Mouse (Mus musculus): ENCODE results near the gene Hoxc8. TPM values are rescaled to one million over a fixed set of nuclear protein-coding genes. Genes with fewer than 3 reads are reported as not detected.

Hoxc8 gene
- polyA plus RNA-seq, 1 experiment from 2014 or later, result not detected

DNA sequence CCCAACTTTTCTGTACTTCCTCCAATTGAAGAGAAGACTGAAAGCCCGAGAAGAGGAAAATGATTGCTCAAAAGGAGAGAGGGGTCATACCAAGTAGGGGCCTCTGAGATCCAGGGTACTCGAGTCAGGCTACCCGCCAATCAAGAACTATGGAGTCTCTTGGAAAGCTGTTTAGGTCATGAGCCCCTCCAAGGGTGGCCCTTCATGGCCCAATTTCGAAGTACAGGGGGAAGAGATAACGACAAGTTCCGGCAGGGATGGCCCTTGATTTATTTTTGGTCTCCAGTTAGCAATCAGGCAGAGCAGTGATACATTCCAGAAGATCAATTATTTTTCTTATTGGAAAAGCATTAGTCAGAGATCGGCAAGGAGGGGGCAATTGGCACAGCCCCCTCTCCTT lies 1.4 kb downstream of the Hoxc8 start:
- Histone ChIP-seq H3K4me2 (no peak overlapping the region), H3K9me3 (no peaks in the 10 kb centered on the region), H3K27me3 (peaks cover 98% of the 10 kb centered on the region), H3K36me3 (no peaks in the 10 kb centered on the region), H3K9ac (no peak overlapping the region), H3K4me3 (no peak overlapping the region), H3K4me1 (0 out of 2 replicates have a peak, but pooled peaks cover 5% of the 10 kb centered on the region), H3K27ac (no peak overlapping the region)
- ATAC-seq (ENCODE audit: borderline replicate concordance, extremely low read depth, low FRiP score, low TSS enrichment), result no peak
- WGBS, result 5% methylated on average over 7 of the region's 7 CpGs

- H3K9ac ChIP-seq, result no peak overlapping the region
- no peak overlapping the region for H3K27ac ChIP-seq
- no peaks in the 10 kb centered on the region for H3K36me3 ChIP-seq
- no peaks in the 10 kb centered on the region for H3K9me3 ChIP-seq
- H3K27me3 ChIP-seq, result peaks cover 98% of the 10 kb centered on the region
- 0 out of 2 replicates have a peak, but pooled peaks cover 5% of the 10 kb centered on the region for H3K4me1 ChIP-seq
- no peak for ATAC-seq (ENCODE audit: borderline replicate concordance, extremely low read depth, low FRiP score, low TSS enrichment)
- H3K4me3 ChIP-seq, result no peak overlapping the region
- no peak overlapping the region for H3K4me2 ChIP-seq
- WGBS, result under 1% methylated on average over 11 of the region's 11 CpGs
Measured at GRCm38 (mm10) chr15:102992206-102992605, 1.8 kb downstream of the Hoxc8 start.

DNA sequence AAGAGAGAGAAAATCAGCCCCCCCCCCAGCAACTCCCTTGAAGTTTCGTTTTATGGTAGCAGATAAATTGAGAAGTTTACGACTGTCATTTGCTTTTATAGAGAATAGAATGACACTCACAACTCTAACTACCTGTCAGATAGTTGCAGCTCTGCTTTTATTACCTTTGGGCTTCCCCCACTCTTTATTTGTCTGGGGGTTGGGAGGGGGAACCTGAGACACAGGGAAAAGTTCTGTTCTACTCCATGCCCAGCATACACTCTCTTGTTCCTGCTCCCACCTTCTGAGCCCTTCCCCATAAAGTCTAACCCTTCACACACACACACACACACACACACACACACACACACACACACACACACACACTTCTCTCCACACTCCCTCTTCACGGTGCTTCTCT lies 2.5 kb downstream of the Hoxc8 start:
- Histone ChIP-seq H3K27me3 (peaks cover 98% of the 10 kb centered on the region), H3K4me1 (0 out of 2 replicates have a peak, but pooled peaks cover 5% of the 10 kb centered on the region), H3K9me3 (no peaks in the 10 kb centered on the region), H3K27ac (no peak overlapping the region), H3K4me3 (no peak overlapping the region), H3K36me3 (no peaks in the 10 kb centered on the region), H3K4me2 (no peak overlapping the region), H3K9ac (no peak overlapping the region)
- no peak for ATAC-seq (ENCODE audit: borderline replicate concordance, extremely low read depth, low FRiP score, low TSS enrichment)
- 3% methylated on average over 3 of the region's 3 CpGs for WGBS

DNA sequence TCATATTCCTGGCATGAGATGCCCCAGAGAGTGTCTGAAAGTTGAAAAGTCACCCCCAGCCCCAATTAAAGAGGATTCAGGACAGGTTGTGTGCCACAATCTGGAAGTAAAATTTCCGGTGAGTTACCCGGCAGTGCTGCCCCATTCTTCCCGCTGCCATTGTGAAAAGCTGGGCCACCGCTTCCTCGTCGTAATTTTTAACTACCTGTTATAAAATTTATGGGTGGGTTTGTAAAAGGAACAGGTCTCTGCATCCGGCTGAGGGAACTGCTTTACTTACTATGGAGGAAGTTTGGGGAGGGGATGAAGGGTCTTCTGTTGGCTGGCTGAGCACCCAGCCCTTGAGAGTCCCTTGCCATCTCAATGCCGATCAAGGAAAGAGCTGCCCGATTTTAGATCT lies 6.1 kb downstream of the Hoxc8 start:
- H3K27ac ChIP-seq, result no peak overlapping the region
- no peak overlapping the region for H3K4me2 ChIP-seq
- WGBS, result under 1% methylated on average over 9 of the region's 9 CpGs
- H3K4me1 ChIP-seq, result peaks cover 18% of the 10 kb centered on the region; the same call in 1 of the 2 replicates
- peaks cover 99% of the 10 kb centered on the region for H3K27me3 ChIP-seq
- H3K9ac ChIP-seq, result no peak overlapping the region
- no peak overlapping the region for H3K4me3 ChIP-seq
- no peaks in the 10 kb centered on the region for H3K9me3 ChIP-seq
- no peak for ATAC-seq (ENCODE audit: borderline replicate concordance, extremely low read depth, low FRiP score, low TSS enrichment)
- H3K36me3 ChIP-seq, result no peaks in the 10 kb centered on the region

DNA sequence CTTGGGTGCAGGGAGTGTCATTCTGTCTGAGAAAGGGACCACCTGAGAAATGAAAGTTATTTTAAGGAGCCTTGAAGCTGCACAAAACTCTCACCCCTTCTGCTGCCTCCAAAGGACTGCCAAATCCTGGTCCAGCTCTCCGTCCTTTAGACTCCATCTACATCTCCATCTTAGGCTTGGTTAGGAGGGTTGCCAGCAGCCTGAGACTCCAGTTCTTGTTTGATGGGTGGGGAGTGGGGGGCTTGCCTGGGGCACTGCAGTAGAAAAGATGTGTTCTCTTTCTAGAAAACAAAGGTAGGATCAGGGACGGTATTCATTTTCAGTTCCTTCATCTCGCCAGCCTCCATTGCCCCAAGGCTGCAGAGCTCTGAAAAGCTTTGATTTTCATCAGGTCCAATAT lies 7.0 kb downstream of the Hoxc8 start:
- Histone ChIP-seq H3K27me3 (peaks cover 99% of the 10 kb centered on the region), H3K9me3 (no peaks in the 10 kb centered on the region), H3K36me3 (no peaks in the 10 kb centered on the region), H3K4me1 (peaks cover 18% of the 10 kb centered on the region; the same call in 1 of the 2 replicates), H3K27ac (no peak overlapping the region), H3K4me2 (no peak overlapping the region), H3K9ac (no peak overlapping the region), H3K4me3 (no peak overlapping the region)
- 4% methylated on average over 3 of the region's 3 CpGs for WGBS
- ATAC-seq (ENCODE audit: borderline replicate concordance, extremely low read depth, low FRiP score, low TSS enrichment), result no peak

GRCm38 (mm10) chr15:102997939-102998355 lies 7.5 kb downstream of the Hoxc8 start, which contains the start of gene Hoxc6:
Hoxc6 (plus strand) TSS chr15:102998257.
- peak within 1 kb of the TSS; percentile 41 for H3K4me3 ChIP-seq
- ATAC-seq (ENCODE audit: borderline replicate concordance, extremely low read depth, low FRiP score, low TSS enrichment), result no peak
- peaks cover 99% of the 10 kb centered on the region for H3K27me3 ChIP-seq
- H3K27ac ChIP-seq, result no peak within 1 kb of the TSS
- peak within 1 kb of the TSS; percentile 60 for H3K4me2 ChIP-seq
- 2% methylated on average over 19 of the region's 19 CpGs for WGBS
- H3K9me3 ChIP-seq, result no peaks in the 10 kb centered on the region
- H3K9ac ChIP-seq, result no peak within 1 kb of the TSS
- H3K4me1 ChIP-seq, result peaks cover 18% of the 10 kb centered on the region; the same call in 1 of the 2 replicates
- no peaks in the 10 kb centered on the region for H3K36me3 ChIP-seq

DNA sequence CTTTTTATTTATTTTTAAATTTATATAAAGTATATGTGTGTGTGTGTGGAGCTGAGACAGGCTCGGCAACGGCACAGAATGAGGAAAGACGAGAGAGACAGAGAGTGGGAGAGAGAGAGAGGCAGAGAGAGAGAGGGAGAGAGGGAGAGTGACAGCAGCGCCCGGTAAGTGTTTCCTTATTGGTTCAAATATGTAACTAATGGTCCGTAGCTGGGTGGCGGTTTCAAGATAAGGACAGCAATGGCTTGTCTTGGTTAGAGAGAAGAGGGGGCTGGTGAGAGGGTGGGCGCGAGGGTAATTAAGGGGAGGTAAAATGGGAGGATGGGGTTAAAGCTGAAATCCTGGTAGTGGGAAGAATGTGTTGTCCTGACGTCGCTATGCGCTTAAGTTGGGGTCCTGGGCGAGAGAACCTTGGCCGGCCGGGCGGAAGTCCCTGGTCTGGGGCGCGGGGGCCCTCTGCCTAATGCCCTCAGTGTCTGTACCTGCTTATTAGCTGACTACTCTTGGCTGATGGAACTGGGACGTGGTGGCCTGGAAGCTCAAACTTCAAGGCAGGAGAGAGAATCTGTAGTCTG lies 8.3 kb downstream of the Hoxc8 start:
- Histone ChIP-seq H3K4me3 (peak overlapping the region; percentile 41), H3K36me3 (no peaks in the 10 kb centered on the region), H3K9me3 (no peaks in the 10 kb centered on the region), H3K4me2 (peak overlapping the region; percentile 60), H3K4me1 (peaks cover 18% of the 10 kb centered on the region; the same call in 1 of the 2 replicates), H3K27ac (no peak overlapping the region), H3K27me3 (peaks cover 100% of the 10 kb centered on the region), H3K9ac (no peak overlapping the region)
- 1% methylated on average over 19 of the region's 19 CpGs for WGBS
- ATAC-seq (ENCODE audit: borderline replicate concordance, extremely low read depth, low FRiP score, low TSS enrichment), result 0 out of 2 replicates have a peak, but pooled peaks have one; percentile 20

DNA sequence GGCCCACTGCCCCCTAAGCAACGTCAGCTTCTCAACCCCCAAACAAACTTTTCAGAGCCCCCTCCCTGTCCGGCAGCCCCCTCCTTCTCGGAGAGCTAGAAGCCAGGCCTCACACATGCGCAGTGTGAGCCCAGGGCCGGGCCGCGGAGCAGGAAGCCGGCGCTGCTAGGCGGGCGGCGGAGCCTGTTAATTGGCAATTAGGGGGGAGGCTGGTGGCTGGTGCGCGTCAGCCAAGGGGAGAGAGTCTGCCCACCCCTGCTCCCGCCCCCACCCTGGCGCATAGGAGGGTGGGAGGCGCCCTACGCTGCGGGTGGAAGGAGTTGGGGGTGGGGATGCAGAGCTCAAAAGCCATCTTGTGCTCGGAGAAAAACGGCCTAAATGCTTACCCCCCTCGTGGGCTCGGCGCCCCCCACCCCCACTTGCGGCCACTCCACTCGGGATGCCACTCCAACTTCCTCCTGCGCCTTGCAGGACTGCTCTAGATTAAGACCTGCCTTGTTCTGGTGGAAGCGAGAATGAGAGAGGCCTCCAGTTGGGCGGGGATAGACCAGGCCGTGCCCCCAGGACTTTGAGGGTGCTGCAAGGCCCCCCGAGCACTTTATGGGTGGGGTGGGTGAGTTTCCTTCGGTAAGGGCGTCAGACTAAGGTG lies 8.9 kb downstream of the Hoxc8 start:
- H3K27ac ChIP-seq, result no peak overlapping the region

DNA sequence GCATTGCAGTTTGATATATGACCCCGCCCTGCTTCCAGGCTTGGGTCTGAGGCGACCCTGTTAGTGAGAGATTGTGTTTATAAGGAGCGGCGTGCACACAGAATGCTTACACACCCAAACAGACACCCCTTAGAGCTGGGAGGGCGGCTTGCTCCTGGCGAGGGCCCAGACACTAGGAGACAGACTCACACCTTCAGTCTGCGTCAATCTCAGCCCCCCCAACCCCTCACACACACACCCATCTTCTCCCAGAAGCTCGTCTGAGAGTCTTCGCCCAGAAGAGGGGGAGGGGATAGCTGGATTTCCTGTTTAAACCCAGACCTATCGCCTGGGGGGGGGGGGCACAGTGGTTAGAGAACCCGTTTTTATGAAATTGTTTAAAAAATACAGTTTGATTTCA lies 9.5 kb downstream of the Hoxc8 start:
- Histone ChIP-seq H3K4me3 (peak overlapping the region; percentile 9; the same call in 1 of the 2 replicates), H3K27me3 (peaks cover 100% of the 10 kb centered on the region), H3K9me3 (no peaks in the 10 kb centered on the region), H3K27ac (no peak overlapping the region), H3K36me3 (no peaks in the 10 kb centered on the region), H3K4me2 (peak overlapping the region; percentile 37; the same call in 1 of the 2 replicates), H3K4me1 (peaks cover 18% of the 10 kb centered on the region; the same call in 1 of the 2 replicates), H3K9ac (no peak overlapping the region)
- WGBS, result 3% methylated on average over 11 of the region's 11 CpGs
- ATAC-seq (ENCODE audit: borderline replicate concordance, extremely low read depth, low FRiP score, low TSS enrichment), result peak; percentile 31; the same call in 1 of the 2 replicates

More for the DNA sequence above, 8.9 kb downstream of the Hoxc8 start:
- Histone ChIP-seq H3K27me3 (peaks cover 100% of the 10 kb centered on the region), H3K9me3 (no peaks in the 10 kb centered on the region), H3K4me2 (peak overlapping the region; percentile 60), H3K36me3 (no peaks in the 10 kb centered on the region), H3K9ac (no peak overlapping the region), H3K4me1 (peaks cover 18% of the 10 kb centered on the region; the same call in 1 of the 2 replicates), H3K4me3 (peak overlapping the region; percentile 41)
- WGBS, result 1% methylated on average over 29 of the region's 33 CpGs
- ATAC-seq (ENCODE audit: borderline replicate concordance, extremely low read depth, low FRiP score, low TSS enrichment), result peak; percentile 48

DNA sequence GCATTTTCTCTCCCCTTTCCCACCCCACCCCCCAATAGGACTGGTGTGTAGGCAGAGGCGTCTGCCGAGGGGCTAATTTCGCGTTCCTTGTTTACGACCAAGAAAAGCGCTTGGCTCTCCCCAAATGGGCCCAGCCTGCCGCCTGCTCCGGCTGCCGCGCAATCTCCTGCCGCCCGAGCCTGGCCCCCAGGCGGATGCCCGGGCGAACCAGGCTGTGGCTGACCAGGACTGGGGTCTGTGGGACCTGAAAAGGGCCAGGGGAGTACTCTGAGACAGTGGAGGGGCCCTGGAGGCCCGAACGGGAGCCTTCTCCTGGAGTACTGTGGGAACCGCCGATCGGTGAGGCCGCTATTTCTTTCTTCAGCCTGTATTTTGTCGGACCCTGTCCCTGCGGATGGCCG lies 10.1 kb downstream of the Hoxc8 start:
- Histone ChIP-seq H3K9me3 (no peaks in the 10 kb centered on the region), H3K4me3 (peak overlapping the region; percentile 9; the same call in 1 of the 2 replicates), H3K27me3 (peaks cover 100% of the 10 kb centered on the region), H3K9ac (no peak overlapping the region), H3K27ac (no peak overlapping the region), H3K4me2 (peak overlapping the region; percentile 37; the same call in 1 of the 2 replicates), H3K36me3 (no peaks in the 10 kb centered on the region), H3K4me1 (peaks cover 18% of the 10 kb centered on the region; the same call in 1 of the 2 replicates)
- no peak for ATAC-seq (ENCODE audit: borderline replicate concordance, extremely low read depth, low FRiP score, low TSS enrichment)
- WGBS, result 1% methylated on average over 24 of the region's 24 CpGs

DNA sequence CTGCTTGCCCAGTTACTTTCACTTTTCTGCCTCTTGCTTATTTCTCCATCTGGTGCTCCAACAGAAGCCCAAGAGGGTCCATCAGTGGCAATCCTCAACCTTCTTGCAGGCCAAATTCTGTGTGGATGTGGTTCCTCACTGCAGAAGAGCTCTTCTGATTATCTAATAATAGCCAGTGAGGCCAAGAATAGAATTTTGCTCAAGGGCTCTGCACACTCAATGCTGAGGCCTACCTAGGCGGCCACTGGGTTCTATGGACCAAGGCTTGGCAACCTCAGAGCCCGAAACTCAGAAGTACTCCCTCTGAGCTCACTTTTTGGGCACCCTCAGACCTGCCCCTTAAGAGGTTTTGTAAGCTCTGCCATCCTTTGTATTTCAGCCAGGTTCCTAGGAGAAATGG lies 11.0 kb downstream of the Hoxc8 start:
- Histone ChIP-seq H3K9ac (no peak overlapping the region), H3K4me3 (no peak overlapping the region), H3K36me3 (no peaks in the 10 kb centered on the region), H3K27ac (no peak overlapping the region), H3K4me1 (peaks cover 18% of the 10 kb centered on the region; the same call in 1 of the 2 replicates), H3K9me3 (no peaks in the 10 kb centered on the region), H3K27me3 (peaks cover 100% of the 10 kb centered on the region), H3K4me2 (no peak overlapping the region)
- WGBS, result 34% methylated on average over 2 of the region's 2 CpGs
- ATAC-seq (ENCODE audit: borderline replicate concordance, extremely low read depth, low FRiP score, low TSS enrichment), result no peak

DNA sequence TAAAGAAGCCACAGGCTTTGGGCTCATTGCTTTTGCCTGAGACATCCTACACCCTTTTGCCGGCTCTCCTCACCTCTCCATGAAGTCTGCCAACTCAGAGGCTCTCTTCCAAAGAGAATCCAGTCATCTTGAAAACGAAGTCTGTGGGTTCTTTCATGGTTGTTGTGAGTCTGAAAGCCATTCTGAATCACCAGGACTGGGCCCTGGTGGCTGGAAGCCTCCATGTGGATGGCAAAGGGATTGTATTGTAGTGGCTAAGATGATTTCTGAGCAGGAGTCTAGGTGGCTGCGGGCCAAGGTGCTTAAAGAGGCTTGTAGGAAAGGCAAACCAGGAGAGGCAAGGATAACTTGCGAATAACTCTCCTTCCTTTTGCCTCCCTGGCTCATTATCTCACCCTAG lies 11.7 kb downstream of the Hoxc8 start:
- Histone ChIP-seq H3K36me3 (no peaks in the 10 kb centered on the region), H3K9ac (no peak overlapping the region), H3K4me1 (peaks cover 18% of the 10 kb centered on the region; the same call in 1 of the 2 replicates), H3K4me2 (no peak overlapping the region), H3K9me3 (no peaks in the 10 kb centered on the region), H3K4me3 (no peak overlapping the region), H3K27me3 (peaks cover 100% of the 10 kb centered on the region), H3K27ac (no peak overlapping the region)
- WGBS, result 18% methylated on average over 4 of the region's 4 CpGs
- ATAC-seq (ENCODE audit: borderline replicate concordance, extremely low read depth, low FRiP score, low TSS enrichment), result no peak

All from lung, embryonic 15.5 days (tissue).